Mouse (Mus musculus) embryonic facial prominence, embryonic 14.5 days (tissue): ENCODE measurements around the gene Gm20388. TPM values are rescaled to one million over a fixed set of nuclear protein-coding genes. Genes with fewer than 3 reads are reported as not detected.

ENCODE experiments used
- ATAC-seq: fragments of 200-750 bp; cut with Nextera tagmentation; 2 replicates; pipeline ENCODE4 v1.8.0; 2017; ENCODE audit warnings: low read depth, moderate number of reproducible peaks, moderate TSS enrichment
- DNase-seq: peaks from one replicate; pipeline ENCODE4 v3.0.0-alpha.2; 2015; ENCODE audit warnings: low spot score
- H3K27ac ChIP-seq: fragments of 300-500 bp; sonication (generic); replicated peaks from 2 replicates; pipeline ENCODE4 v1.5.1; 2014; ENCODE audit warnings: low read depth, mild to moderate bottlenecking, low read length, moderate library complexity
- H3K27me3 ChIP-seq: fragments of 300-500 bp; sonication (generic); replicated peaks from 2 replicates; pipeline ENCODE4 v1.6.1; 2014; ENCODE audit warnings: low read length; ENCODE audit not compliant: control insufficient read depth, insufficient read depth
- H3K36me3 ChIP-seq: fragments of 300-500 bp; sonication (generic); 2 replicates; pipeline ENCODE4 v1.6.1; 2014; ENCODE audit warnings: low read length, mixed read lengths; ENCODE audit not compliant: control insufficient read depth, insufficient read depth
- H3K4me1 ChIP-seq: fragments of 300-500 bp; sonication (generic); 2 replicates; pipeline ENCODE4 v1.6.1; 2014; ENCODE audit warnings: antibody characterized with exemption, low read length; ENCODE audit not compliant: control insufficient read depth, insufficient read depth
- H3K4me2 ChIP-seq: fragments of 300-500 bp; sonication (generic); 2 replicates; pipeline ENCODE4 v1.6.1; 2014; ENCODE audit warnings: low read depth, mild to moderate bottlenecking, low read length, moderate library complexity, mixed read lengths
- H3K4me3 ChIP-seq: fragments of 300-500 bp; sonication (generic); 2 replicates; pipeline ENCODE4 v1.5.1; 2014; ENCODE audit warnings: low read depth, mild to moderate bottlenecking, low read length
- H3K9ac ChIP-seq: fragments of 300-500 bp; sonication (generic); 2 replicates; pipeline ENCODE4 v1.6.1; 2014; ENCODE audit warnings: low read depth, mild to moderate bottlenecking, low read length, moderate library complexity, mixed read lengths
- H3K9me3 ChIP-seq: fragments of 300-500 bp; sonication (generic); 2 replicates; pipeline ENCODE4 v1.6.1; 2016; ENCODE audit warnings: low read length; ENCODE audit not compliant: control insufficient read depth
- WGBS: fragments of 180-500 bp; shearing (Covaris S2); extraction: QIAGEN DNeasy Blood & Tissue Kit; methylation state at CpG from one replicate; pipeline ENCODE4 v1.1.7; 2014; 5-methylcytosine and 5-hydroxymethylcytosine counted together
- polyA plus RNA-seq: library from polyadenylated mRNA; unstranded; fragments of >200 nt; fragmentation: Nextera tagmentation; extraction: Ambion mirVana; gene quantifications from 2 replicates; pipeline ENCODE4 v1.2.1, GENCODE M21; 2014

The Gm20388 gene
- polyA plus RNA-seq, 1 experiment from 2014 or later = not detected

DNA sequence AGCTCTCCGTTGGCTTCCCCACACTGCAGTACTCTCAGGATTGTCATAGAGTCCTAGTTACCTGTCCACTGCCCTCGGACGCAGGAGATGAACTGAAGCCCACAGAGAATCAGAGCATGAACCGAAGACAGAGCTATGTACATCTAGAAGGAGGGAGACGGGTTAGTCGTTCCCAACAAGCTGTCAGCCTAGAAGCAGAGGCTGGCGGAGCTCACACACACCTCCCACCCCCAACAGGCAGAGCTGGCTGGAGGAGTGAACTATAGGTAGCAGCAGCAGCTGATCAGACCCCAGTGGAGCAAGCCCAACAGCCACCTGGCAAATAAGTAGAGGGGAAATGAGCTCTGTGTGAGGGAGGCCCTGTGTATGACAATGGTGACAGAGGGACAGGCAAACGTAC is 174.1 kb downstream of the Gm20388 start:
- ATAC-seq = no peak
- peaks cover 78% of the 10 kb centered on the region for H3K36me3 ChIP-seq

DNA sequence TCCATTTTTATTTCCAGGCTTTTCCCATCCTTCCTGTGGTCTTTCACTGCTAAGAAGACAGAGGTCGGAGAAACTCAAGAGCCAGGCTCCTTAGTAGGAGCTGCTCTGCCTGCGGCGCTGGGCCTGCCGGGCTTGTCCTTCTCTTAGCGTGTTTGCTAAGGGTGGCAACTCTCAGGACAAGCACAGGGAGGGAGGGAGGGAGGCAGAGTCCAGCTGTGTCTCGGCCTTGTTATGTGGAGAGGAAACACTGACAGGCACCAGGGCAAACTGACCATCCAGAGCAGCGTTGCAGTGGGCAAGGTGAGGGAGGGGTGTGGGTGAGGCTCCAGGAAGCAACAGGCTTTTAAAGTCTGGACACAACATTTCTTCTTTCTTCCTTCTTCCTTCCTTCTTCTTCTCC is 178.9 kb downstream of the Gm20388 start:
- H3K36me3 ChIP-seq = peaks cover 69% of the 10 kb centered on the region
- 89% methylated on average over 7 of the region's 7 CpGs for WGBS
- ATAC-seq (no peak), DNase-seq (no peak)
- no peak overlapping the region for H3K9ac ChIP-seq
- no peaks in the 10 kb centered on the region for H3K9me3 ChIP-seq
- H3K4me2 ChIP-seq = no peak overlapping the region
- no peak overlapping the region for H3K27ac ChIP-seq
- no peaks in the 10 kb centered on the region for H3K4me1 ChIP-seq
- no peaks in the 10 kb centered on the region for H3K27me3 ChIP-seq
- H3K4me3 ChIP-seq = no peak overlapping the region

More for the DNA sequence above, 174.1 kb downstream of the Gm20388 start:
- H3K4me1 ChIP-seq = no peaks in the 10 kb centered on the region
- no peaks in the 10 kb centered on the region for H3K9me3 ChIP-seq
- H3K4me2 ChIP-seq = no peak overlapping the region
- WGBS = 89% methylated on average over 8 of the region's 8 CpGs
- no peak overlapping the region for H3K9ac ChIP-seq
- no peak overlapping the region for H3K4me3 ChIP-seq
- no peaks in the 10 kb centered on the region for H3K27me3 ChIP-seq
- DNase-seq = no peak
- no peak overlapping the region for H3K27ac ChIP-seq

DNA sequence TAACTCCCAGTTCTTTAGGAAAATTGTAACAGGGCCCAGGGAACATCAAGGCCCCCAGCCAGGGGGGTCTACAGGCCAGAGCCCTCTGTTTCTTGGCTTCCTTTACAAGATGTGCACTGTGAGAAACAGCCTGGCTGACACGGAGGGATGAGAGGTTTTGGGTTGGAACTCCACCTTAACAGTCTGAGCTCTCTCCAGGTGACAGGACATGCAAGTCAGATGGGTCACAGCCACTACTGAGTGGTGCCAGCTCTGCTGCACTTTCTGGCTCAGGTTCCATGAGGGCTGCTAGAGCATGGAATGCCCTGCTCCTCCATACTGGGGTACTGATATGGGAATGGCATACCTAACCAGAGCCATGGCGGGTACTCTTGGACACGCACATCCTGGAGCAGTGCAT is 180.4 kb downstream of the Gm20388 start:
- WGBS = 100% methylated on average over 2 of the region's 3 CpGs

DNA sequence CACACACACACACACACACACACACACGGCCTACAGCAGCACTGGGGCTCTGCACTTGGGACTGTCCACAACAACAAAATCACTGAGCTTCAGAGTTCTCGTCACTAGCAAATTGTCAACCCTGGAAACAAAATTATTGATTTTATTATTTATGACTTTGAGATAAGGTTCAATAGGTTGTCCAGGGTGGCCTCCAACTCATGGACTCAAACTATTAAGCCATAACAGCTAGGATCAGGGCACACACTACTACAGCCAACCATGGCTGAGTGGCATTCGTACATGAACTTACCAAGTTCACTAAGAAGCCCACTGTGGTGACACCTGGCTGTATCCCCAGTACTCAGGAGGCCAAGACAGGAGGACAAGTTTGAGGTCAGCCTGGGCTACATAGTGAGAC is 182.5 kb downstream of the Gm20388 start:
- no peak for ATAC-seq
- Histone ChIP-seq H3K9ac (no peak overlapping the region), H3K4me1 (no peaks in the 10 kb centered on the region), H3K36me3 (peaks cover 35% of the 10 kb centered on the region), H3K27ac (no peak overlapping the region), H3K27me3 (no peaks in the 10 kb centered on the region), H3K9me3 (no peaks in the 10 kb centered on the region), H3K4me2 (no peak overlapping the region), H3K4me3 (no peak overlapping the region)
- 96% methylated on average over 3 of the region's 3 CpGs for WGBS
- DNase-seq = no peak

More for the DNA sequence above, 180.4 kb downstream of the Gm20388 start:
- Histone ChIP-seq H3K27me3 (no peaks in the 10 kb centered on the region), H3K9ac (no peak overlapping the region), H3K4me1 (no peaks in the 10 kb centered on the region), H3K4me3 (no peak overlapping the region), H3K9me3 (no peaks in the 10 kb centered on the region), H3K36me3 (peaks cover 54% of the 10 kb centered on the region), H3K27ac (no peak overlapping the region), H3K4me2 (no peak overlapping the region)
- DNase-seq (no peak), ATAC-seq (no peak)

DNA sequence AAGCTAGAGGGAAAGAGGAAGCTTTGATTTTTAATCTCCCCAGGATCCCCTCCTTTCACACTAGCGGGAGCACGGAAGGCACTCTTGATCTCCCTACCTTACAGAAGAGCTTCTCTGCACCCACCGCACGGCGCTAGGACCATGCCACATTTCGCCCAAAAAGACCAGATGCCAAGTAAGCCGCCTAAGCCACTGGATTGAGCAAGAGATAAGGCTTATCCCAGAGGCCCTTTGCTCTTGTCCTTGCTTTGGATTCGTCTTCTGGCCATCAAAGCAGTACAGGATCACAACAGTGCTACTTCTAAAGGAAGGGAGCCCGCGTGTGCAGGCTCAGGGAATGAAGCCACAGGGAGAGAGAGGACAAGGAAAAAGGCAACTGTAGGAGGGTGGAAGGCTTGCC is 184.2 kb downstream of the Gm20388 start:
- WGBS = 88% methylated on average over 10 of the region's 10 CpGs
- H3K4me1 ChIP-seq = peaks cover 1% of the 10 kb centered on the region; the same call in 1 of the 2 replicates
- DNase-seq (no peak), ATAC-seq (no peak)
- H3K36me3 ChIP-seq = peaks cover 26% of the 10 kb centered on the region
- no peaks in the 10 kb centered on the region for H3K27me3 ChIP-seq
- no peak overlapping the region for H3K4me3 ChIP-seq
- H3K9me3 ChIP-seq = no peaks in the 10 kb centered on the region
- no peak overlapping the region for H3K4me2 ChIP-seq
- no peak overlapping the region for H3K27ac ChIP-seq
- H3K9ac ChIP-seq = no peak overlapping the region

DNA sequence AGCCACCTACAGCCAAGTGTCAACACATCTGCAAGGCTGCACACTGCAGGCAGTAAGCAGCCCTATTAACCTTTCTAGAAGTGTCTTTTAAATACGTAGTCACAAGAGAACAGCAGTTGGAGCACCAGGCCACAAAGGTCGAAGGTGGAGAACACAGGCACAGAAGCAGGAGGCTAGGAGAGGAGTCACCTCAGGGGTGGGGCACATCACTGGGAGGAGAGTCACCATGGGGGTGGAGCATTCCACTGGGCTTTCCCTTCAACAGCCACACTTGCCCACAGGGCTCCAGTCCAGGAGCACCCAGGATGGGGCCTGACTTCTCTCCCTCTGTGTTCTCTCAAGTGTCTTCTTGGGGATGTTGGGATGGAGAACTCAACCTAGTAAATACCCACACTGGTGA is 185.8 kb downstream of the Gm20388 start:
- no peak overlapping the region for H3K9ac ChIP-seq
- H3K4me2 ChIP-seq = no peak overlapping the region
- ATAC-seq (no peak), DNase-seq (no peak)
- H3K27ac ChIP-seq = no peak overlapping the region
- H3K36me3 ChIP-seq = peaks cover 14% of the 10 kb centered on the region
- no peak overlapping the region for H3K4me3 ChIP-seq
- no peaks in the 10 kb centered on the region for H3K27me3 ChIP-seq
- no peaks in the 10 kb centered on the region for H3K9me3 ChIP-seq
- peaks cover 7% of the 10 kb centered on the region; the same call in 1 of the 2 replicates for H3K4me1 ChIP-seq
- 80% methylated on average over 2 of the region's 2 CpGs for WGBS

DNA sequence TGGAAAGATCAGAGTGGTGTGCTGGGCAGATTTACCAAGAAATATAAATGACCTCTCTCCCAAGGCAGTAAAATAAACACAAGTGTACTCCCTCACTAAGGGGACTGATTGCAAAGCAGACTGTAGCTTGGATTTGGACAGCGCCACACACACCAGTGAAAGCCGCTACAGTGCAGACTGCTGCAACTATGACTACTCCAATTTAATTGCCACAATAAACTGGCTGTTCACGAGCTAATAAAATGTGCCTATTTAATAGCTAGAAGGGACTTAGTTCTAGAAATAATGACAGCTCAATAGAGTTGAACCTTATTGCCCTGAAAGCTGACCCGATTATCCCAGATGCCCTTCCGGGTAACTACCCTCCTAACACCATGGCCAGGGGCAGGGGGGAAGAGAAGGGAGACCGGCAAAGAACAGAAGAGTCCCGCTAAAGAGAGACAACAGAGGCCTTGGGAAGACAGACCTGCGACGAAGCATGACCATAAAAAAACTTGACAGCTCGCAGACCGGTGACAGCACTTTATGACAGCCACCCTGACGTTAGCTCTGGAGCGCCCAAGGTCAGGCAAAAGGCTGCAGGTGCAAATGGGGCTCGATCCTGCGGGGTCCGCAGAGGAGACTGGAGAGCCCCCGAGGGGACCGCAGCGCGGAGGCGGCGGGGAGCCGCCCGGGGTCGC is 189.9 kb downstream of the Gm20388 start:
- ATAC-seq (no peak), DNase-seq (no peak)
- Histone ChIP-seq H3K27me3 (no peaks in the 10 kb centered on the region), H3K36me3 (no peaks in the 10 kb centered on the region), H3K27ac (peak overlapping the region; percentile 91; the same call in 1 of the 2 replicates), H3K9me3 (no peaks in the 10 kb centered on the region), H3K4me2 (peak overlapping the region; percentile 69), H3K4me1 (peaks cover 15% of the 10 kb centered on the region), H3K4me3 (peak overlapping the region; percentile 81), H3K9ac (peak overlapping the region; percentile 85)
- WGBS = 9% methylated on average over 13 of the region's 25 CpGs

DNA sequence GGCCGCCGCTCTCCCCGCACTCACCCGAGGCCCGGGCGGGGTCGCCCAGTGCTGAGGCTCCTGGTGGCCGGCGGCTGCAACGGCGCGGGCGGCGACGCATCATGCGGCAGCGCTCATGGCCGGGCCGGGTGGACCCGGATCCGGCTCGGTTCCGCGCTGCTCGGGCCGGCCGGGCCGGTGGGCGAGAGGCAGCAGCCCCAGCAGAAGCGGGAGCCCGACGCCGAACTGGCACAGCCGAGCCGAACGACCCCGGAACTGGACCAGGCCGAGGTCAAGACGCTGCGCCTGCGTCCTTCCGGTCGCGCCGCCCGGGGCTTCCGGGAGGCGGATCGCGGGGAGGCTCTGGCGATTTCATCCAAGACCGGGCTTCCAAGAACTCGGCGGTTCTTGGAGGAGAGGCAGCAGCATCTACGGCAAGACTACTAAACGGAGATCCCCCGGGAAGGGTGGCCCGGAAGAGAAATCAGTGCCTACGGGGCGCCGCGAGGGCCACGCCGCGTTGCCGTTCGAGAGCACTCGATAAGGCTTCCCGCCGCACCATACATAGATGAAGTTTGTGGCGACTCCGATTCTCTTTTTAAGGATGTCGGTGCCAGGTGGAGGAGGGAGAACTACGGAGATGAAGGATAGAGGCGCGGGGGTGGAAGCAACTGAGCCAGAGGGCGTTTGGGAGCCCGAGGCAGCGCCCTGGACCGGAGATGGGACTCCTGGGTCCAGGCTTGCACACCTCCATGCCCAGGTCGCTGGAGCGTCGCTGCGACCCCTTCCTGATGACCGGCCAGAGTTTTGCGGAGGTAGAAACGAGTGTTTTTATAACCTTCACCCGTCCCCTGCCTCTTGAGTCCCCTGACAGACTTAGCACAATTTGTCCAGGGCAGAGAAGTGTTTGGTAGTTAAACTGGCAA is 190.7 kb downstream of the Gm20388 start, which contains the start of gene Zdhhc7:
Gene Zdhhc7 (minus strand): TSS at position 415 of the 905 bp plus-strand sequence.
- peak within 1 kb of the TSS; percentile 91 for H3K27ac ChIP-seq
- H3K9ac ChIP-seq = peak within 1 kb of the TSS; percentile 85
- no peaks in the 10 kb centered on the region for H3K36me3 ChIP-seq
- peaks cover 15% of the 10 kb centered on the region for H3K4me1 ChIP-seq
- peak within 1 kb of the TSS; percentile 69 for H3K4me2 ChIP-seq
- peak within 1 kb of the TSS; percentile 81 for H3K4me3 ChIP-seq
- no peaks in the 10 kb centered on the region for H3K9me3 ChIP-seq
- DNase-seq = peak; percentile 81
- WGBS = under 1% methylated on average over 53 of the region's 88 CpGs
- ATAC-seq = peak; percentile 86
- H3K27me3 ChIP-seq = no peaks in the 10 kb centered on the region
